Mouse (Mus musculus): ENCODE measurements around the gene Cplx2.

The Cplx2 gene

GRCm38 (mm10) chr13:54403224-54404070, 32.3 kb downstream of the Cplx2 start:
- no peak for DNase-seq (ENCODE audit: low read depth, low spot score)

GRCm38 (mm10) chr13:54404205-54404604, 33.1 kb downstream of the Cplx2 start:
- DNase-seq (ENCODE audit: low read depth, low spot score) = no peak

- DNase-seq (ENCODE audit: low read depth, low spot score) = no peak
Observed at GRCm38 (mm10) chr13:54405805-54406204, 34.7 kb downstream of the Cplx2 start.

- DNase-seq (ENCODE audit: low read depth, low spot score) = no peak
Observed at GRCm38 (mm10) chr13:54411656-54412055, 40.5 kb downstream of the Cplx2 start.

GRCm38 (mm10) chr13:54412236-54412635, 41.1 kb downstream of the Cplx2 start:
- no peak for DNase-seq (ENCODE audit: low read depth, low spot score)

- DNase-seq (ENCODE audit: low read depth, low spot score) = no peak
Observed at GRCm38 (mm10) chr13:54412721-54413120, 41.6 kb downstream of the Cplx2 start.

- no peak for DNase-seq (ENCODE audit: low read depth, low spot score)
Observed at GRCm38 (mm10) chr13:54415059-54415458, 43.9 kb downstream of the Cplx2 start.

- DNase-seq (ENCODE audit: low read depth, low spot score) = no peak
Observed at GRCm38 (mm10) chr13:54418781-54419327, 47.7 kb downstream of the Cplx2 start.

GRCm38 (mm10) chr13:54420226-54420625, 49.1 kb downstream of the Cplx2 start:
- no peak for DNase-seq (ENCODE audit: low read depth, low spot score)

- DNase-seq (ENCODE audit: low read depth, low spot score) = no peak
Observed at GRCm38 (mm10) chr13:54425269-54425668, 54.1 kb downstream of the Cplx2 start.

- DNase-seq (ENCODE audit: low read depth, low spot score) = no peak
Observed at GRCm38 (mm10) chr13:54426781-54427655, 55.9 kb downstream of the Cplx2 start.

- DNase-seq (ENCODE audit: low read depth, low spot score) = no peak
Observed at GRCm38 (mm10) chr13:54428771-54429170, 57.6 kb downstream of the Cplx2 start.

- DNase-seq (ENCODE audit: low read depth, low spot score) = no peak
Observed at GRCm38 (mm10) chr13:54430051-54430450, 58.9 kb downstream of the Cplx2 start.

- DNase-seq (ENCODE audit: low read depth, low spot score) = no peak
Observed at GRCm38 (mm10) chr13:54431161-54431560, 60.0 kb downstream of the Cplx2 start.
